Mouse (Mus musculus) left cerebral cortex, adult 2 months (tissue): ENCODE measurements around the gene BC035044. TPM values are rescaled to one million over a fixed set of nuclear protein-coding genes. Genes with fewer than 3 reads are reported as not detected.
"Not testable (repeated sequence)": the region's sequence is repeated elsewhere in the genome, so short reads cannot be mapped to it uniquely, and the experiment has no call there.

Source experiments
- DNase-seq, 2 experiments: peaks; one replicate each; pipeline ENCODE4 v3.0.0; 2021 to 2022; ENCODE audit warnings: low spot score in 2 of 2, mixed read lengths in 1 of 2; ENCODE audit errors: extremely low spot score in 1 of 2
- H3K27ac ChIP-seq: fragments of 200-600 bp; 2 replicates; pipeline ENCODE4 v1.8.1; 2022
- H3K4me3 ChIP-seq: fragments of 200-600 bp; 2 replicates; pipeline ENCODE4 v1.8.1; 2022
- CTCF ChIP-seq: fragments of 200-600 bp; IDR thresholded peaks from 2 replicates; pipeline ENCODE4 v1.8.1; 2022; ENCODE audit warnings: antibody characterized with exemption, mild to moderate bottlenecking, moderate library complexity
- intact Hi-C: fragments of 180-260 bp; cut with DNase I; formaldehyde crosslinking; loops from one replicate; pipeline ENCODE4 v1.15.1; 2025
- total RNA-seq, 2 experiments: library from RNA; stranded (reverse); gene quantifications; 2 replicates each; pipeline ENCODE4 v1.2.3; 2021

Gene BC035044
- total RNA-seq, 2 experiments from 2014 or later: 0.94 to 1.5 TPM

DNA sequence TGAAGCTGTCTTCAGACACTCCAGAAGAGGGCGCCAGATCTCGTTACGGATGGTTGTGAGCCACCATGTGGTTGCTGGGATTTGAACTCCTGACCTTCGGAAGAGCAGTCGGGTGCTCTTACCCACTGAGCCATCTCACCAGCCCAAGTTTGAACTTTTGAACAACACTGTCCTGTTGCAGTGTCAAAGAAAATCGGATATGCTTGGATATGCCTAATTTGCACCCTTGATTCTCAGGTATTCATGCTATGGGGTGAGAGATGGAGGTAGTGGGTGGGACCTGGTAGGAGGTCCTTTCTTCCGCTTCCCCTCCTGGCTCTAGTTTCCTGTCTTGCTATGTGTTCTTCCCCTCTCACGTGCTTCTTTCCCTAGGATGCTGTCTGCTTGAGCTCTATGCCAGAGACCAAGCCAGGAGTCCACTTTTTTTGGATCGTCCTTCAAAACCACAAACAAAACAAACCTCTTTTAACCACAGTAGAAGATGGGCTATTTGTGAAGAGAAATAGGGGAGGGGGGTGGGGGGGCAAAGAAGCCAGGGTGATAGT lies 44.9 kb downstream of the BC035044 start:
- no peak overlapping the region for H3K27ac ChIP-seq
- no peak for DNase-seq
- TF ChIP-seq CTCF: no peak; the same call in 1 of the 2 replicates
- no peak overlapping the region for H3K4me3 ChIP-seq
- intact Hi-C loops: no loop called here

DNA sequence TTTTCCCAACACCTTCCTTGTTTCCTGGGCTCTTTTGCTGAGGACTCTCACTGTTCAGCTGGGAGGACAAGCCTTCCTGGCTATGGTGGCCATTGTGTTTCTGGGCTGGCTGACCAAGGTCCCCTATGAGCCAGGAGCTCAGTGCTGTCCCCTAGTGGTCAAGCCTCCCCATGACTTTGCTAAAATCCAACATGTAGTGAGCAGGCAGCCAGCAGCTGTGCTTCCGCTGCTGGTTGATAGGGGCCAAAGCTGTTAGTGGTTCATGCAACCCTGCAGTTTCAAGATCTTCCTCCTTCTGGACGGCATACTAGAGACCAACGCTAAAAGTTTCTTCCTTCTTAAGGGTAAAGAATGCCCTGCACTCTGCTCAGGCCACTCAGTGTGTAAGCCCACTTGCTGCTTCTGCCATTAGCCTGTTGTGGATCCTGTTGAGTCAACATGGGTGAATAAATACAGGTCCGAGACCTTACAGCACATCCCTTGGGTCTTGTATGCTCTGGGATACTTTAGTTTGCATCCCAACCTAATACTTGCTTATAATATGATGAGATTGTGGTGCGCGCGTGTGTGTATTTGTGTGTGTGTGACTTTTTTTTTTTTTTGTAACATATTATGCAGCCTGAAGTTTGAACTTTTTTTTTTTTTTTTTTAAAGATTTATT lies 45.5 kb downstream of the BC035044 start:
- peak; percentile 99 for TF ChIP-seq CTCF
- intact Hi-C loops: no loop called here
- no peak overlapping the region for H3K27ac ChIP-seq
- no peak overlapping the region for H3K4me3 ChIP-seq
- DNase-seq: peak; percentile 76 to 82

DNA sequence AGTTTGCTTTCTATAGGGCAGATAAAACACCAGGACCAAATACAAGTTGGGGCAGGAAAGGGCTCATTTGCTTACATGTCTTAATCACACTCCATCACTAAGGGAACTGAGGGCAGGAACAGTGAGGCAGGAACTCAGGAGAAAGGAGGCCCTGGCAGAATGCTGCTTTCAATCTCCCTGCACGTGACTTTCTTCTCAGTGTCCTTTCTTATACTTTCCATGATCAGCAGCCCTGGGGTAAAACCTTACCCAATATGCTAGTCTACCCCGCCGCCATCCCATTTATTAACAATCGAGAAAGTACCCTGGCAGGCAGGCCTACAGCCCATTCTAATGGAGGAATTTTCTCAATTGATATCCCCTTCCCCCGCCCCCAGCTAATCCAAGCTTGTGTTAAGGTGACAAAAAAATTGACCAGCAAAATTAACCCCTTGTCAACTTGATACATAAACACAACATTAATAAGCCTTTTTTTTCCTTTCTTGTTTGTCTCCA lies 46.3 kb downstream of the BC035044 start:
- no peak for TF ChIP-seq CTCF
- Histone ChIP-seq H3K27ac (no peak overlapping the region), H3K4me3 (no peak overlapping the region)
- intact Hi-C loops: loop anchor here (1.0 kb wide), 1 partner anchor 106 kb away; no protein-coding TSS in a partner anchor
- DNase-seq: no peak

DNA sequence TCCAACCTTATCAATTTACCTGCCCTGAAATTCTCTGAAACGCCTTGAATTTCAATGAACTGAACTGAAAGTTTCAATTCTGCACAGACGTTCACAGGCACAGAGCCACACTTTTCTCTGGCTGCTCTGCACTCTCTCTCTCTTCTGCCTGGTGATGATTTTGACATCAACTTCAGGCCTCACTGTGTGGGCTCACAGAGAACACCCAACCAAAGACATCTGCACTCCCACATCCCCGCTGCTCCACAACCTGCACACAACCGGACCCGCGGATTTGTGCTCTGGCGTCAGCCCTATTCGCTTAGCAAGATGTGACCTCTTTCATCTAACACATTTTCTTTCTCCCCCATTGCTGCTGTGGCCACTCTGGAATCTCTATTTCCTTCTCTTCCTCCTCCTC lies 46.8 kb downstream of the BC035044 start:
- peak overlapping the region; percentile 97 for H3K4me3 ChIP-seq
- H3K27ac ChIP-seq: peak overlapping the region; percentile 13; the same call in 1 of the 2 replicates
- no peak for TF ChIP-seq CTCF
- peak in 1 of 2 experiments; percentile 15 for DNase-seq
- intact Hi-C loops: loop anchor here (1.0 kb wide), 1 partner anchor 106 kb away; no protein-coding TSS in a partner anchor

DNA sequence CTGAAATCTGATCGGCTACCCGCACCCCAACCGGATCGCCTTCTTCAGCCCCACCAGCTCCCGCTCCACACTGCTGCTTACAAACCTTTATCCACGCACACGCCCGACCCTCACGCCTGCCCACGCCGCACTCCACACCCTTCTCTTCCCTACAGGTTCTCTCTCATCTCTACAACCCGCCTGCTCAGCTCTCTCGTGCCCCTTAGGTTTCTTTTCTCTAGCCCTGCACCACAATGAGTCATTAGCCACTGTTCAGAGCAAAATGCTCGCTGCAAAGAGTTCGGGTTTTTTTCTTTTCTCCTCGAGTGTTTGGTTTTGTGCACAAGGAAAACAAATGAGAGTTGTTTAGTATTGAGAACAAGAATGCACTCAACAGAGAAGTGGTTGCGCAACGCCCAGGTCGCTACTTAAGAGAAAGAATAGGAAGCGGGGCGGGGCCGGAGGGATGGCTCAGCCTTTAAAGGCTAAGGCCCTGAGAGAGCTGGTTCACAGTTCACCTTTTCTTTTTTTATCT lies 47.4 kb downstream of the BC035044 start:
- Histone ChIP-seq H3K27ac (peak overlapping the region; percentile 91), H3K4me3 (peak overlapping the region; percentile 97)
- intact Hi-C loops: loop anchor here (2.0 kb wide), 1 partner anchor 689 kb away; the partner anchor contains the start of gene Gabarapl1
- DNase-seq: peak in 1 of 2 experiments; percentile 58
- TF ChIP-seq CTCF: no peak

DNA sequence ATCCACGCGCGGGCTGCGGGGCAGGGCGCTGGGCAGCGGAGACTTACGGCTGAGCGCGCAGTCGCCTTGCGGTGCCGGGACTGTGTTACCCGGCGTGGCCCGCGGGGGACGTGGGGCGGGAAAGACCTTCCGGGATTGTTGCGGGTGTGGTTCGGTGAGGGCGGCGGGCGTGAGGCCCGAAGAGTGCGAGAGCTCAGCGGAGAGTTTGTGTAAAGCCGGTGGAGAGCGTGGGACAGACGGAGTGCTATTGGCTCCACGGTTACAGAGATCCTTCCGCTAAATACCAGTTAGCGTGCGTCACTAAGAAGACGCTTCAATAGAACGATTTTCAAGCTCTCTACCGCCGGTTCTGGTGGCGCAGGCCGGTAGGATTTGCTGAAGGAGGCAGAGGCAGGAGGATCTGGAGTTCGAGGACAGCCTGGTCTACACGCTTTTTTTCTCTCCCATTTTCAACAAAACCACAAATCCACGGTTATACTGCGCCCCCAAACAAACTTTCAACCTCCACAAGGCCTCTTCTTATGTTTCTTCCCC lies 47.9 kb downstream of the BC035044 start:
- Histone ChIP-seq H3K27ac (peak overlapping the region; percentile 91), H3K4me3 (peak overlapping the region; percentile 97)
- intact Hi-C loops: loop anchor here (1.0 to 2.0 kb wide), 2 partner anchors 102 to 690 kb away; partner anchors contain the start of gene Gabarapl1
- peak; percentile 93 to 95 for DNase-seq
- no peak; the same call in 1 of the 2 replicates for TF ChIP-seq CTCF

DNA sequence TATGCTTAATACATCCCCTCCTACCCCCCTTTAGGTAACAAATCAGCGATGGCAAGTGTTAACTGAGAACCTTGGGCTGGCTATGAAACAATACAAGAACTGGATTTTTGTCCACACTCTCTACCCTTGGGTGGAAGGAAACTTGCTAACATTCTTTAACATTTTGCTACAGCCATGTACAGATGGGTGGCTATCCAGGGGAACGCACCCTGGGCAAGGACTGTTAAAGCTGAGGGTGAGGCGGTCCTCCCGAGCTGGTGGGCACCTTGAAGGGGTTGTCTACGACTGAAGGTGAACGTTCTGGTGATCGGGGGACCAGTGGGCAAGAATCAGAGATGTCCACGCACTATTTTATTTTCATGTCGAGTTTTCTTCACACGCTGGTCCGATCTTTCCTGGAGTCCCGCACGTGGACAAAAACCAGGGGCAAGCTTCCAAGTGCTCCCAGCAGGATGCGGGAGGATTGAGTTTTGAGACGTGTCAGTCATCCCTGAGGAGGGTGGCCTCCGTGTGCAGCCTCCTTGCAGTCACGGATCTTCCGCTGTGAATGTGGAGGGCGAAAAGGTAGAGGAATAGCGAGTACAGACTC lies 48.5 kb downstream of the BC035044 start:
- intact Hi-C loops: loop anchor here (1.0 to 2.0 kb wide), 2 partner anchors 103 to 690 kb away; partner anchors contain the start of gene Gabarapl1
- peak overlapping the region; percentile 85 for H3K27ac ChIP-seq
- no peak for DNase-seq
- TF ChIP-seq CTCF: no peak
- peak overlapping the region; percentile 97 for H3K4me3 ChIP-seq

DNA sequence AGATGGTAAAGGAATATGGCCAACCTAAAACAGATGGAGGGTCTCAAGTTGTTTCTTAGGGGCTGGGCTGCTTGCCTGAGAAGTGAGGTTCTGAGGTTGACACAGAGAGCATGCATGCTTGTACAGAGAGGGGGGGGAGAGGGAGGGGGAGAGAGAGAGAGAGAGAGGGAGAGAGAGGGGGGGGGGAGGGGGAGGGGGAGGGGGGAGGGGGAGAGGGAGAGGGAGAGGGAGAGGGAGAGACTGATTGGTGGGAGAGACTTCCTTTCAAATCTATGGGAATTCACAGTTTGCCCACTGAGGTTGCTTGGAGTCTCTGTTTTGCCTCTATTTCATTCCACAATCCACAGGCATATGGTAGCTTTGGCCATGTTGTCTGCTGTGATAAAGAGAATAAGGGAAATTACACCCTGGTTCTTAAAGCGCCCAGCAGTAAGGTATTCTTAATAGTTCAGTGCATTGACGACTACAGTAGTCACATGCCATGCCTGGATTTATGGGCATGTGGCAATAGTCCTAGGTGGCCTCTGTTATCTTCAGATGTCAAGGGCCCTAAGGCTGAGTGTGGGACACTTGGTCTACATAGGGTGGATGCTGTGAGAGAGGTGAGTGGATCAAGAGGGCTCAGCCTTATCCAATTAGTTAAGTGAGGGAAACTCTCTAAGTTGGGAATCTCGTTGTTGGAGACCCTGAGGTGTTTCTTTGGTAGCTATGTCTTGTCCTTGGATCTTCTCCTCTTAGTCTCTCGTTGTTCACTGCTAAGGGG lies 49.4 kb downstream of the BC035044 start:
- intact Hi-C loops: loop anchor here (1.0 to 2.0 kb wide), 2 partner anchors 104 to 691 kb away; partner anchors contain the start of gene Gabarapl1
- H3K27ac ChIP-seq: no peak overlapping the region; the same call in 1 of the 2 replicates
- peak overlapping the region; percentile 97; the same call in 1 of the 2 replicates for H3K4me3 ChIP-seq
- DNase-seq: no peak
- TF ChIP-seq CTCF: no peak

DNA sequence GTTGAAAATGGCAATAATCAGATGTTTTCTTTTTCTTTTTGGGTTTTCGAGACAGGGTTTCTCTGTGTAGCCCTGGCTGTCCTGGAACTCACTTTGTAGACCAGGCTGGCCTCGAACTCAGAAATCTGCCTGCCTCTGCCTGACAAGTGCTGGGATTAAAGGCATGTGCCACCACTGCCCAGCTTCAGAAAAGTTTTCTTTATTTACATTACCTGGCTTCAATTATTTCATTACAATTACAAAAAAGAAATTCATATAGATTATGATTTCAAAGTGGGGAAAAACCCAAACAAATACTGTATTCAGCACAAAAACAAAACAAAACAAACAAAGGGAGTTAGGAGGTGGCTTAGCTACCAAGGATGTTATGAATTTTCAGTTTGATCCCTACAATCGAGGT lies 50.3 kb downstream of the BC035044 start:
- H3K27ac ChIP-seq, H3K4me3 ChIP-seq, DNase-seq: not testable (repeated sequence)
- intact Hi-C loops: loop anchor here (1.0 kb wide), 1 partner anchor 110 kb away; no protein-coding TSS in a partner anchor

DNA sequence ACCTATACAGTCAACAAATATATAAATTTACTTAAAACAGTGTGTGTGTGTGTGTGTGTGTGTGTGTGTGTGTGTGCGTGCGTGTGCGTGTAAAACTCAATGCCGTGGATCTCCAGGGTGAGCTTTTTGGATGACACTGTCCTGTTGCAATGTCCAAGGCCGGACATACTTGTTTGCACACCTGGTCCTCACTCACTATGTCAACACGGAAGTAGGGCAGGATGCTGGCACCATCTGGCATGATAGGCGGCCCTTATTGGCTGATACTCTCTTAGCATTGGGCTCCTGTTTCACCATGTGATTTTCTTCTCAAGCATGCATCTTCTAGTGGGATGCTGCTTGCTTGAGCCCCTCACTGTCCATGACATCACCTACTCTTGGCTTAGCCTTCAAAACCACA lies 51.0 kb downstream of the BC035044 start:
- Histone ChIP-seq H3K4me3 (no peak overlapping the region), H3K27ac (no peak overlapping the region)
- no peak for DNase-seq
- intact Hi-C loops: loop anchor here (1.0 kb wide), 2 partner anchors 76 to 110 kb away; no protein-coding TSS in a partner anchor
- TF ChIP-seq CTCF: no peak

DNA sequence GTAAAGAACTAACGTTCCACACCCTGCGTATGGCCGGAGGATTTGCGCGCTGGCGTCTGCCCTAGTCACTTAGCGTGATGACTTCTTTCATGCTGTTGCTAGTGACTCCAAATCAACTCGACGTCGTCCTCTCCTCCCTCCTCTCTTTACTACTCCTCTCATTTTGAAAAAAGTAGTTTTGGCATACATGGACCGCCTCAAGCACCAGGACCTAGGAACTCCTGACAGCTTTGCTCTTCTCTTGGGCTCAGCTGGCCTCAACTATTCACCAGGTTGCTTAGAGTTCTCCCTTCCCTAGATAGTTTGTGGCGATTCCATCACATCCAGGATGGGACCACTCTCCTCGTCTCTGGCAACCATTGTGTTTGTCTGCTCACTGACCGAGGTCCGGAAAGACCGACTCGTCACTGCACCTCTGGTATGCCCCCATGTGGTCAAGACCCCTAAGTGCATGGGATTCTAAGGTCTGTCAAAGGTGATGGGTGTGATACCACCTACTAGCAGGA lies 51.6 kb downstream of the BC035044 start:
- peak; percentile 78 for TF ChIP-seq CTCF
- peak overlapping the region; percentile 95 for H3K27ac ChIP-seq
- H3K4me3 ChIP-seq: peak overlapping the region; percentile 72
- intact Hi-C loops: loop anchor here (1.0 kb wide), 1 partner anchor 75 kb away; no protein-coding TSS in a partner anchor
- peak; percentile 68 to 76 for DNase-seq
